Mouse (Mus musculus) hindbrain, embryonic 14.5 days (tissue): ENCODE results near the gene RPS10-NUDT3. TPM values are rescaled to one million over a fixed set of nuclear protein-coding genes. Genes with fewer than 3 reads are reported as not detected.

Experiments used
- ATAC-seq: fragments of 200-750 bp; cut with Nextera tagmentation; 2 replicates; pipeline ENCODE4 v1.8.0; 2017; ENCODE audit warnings: moderate number of reproducible peaks, mild to moderate bottlenecking, moderate TSS enrichment, moderate library complexity; ENCODE audit not compliant: low FRiP score
- DNase-seq: peaks from one replicate; pipeline ENCODE4 v3.0.0-alpha.2; 2015; ENCODE audit warnings: low spot score
- H3K27ac ChIP-seq: fragments of 300-500 bp; sonication (generic); 2 replicates; pipeline ENCODE4 v1.5.1; 2014; ENCODE audit warnings: mild to moderate bottlenecking, moderate library complexity
- H3K27me3 ChIP-seq: fragments of 300-500 bp; sonication (generic); 2 replicates; pipeline ENCODE4 v1.6.1; 2014; ENCODE audit warnings: mild to moderate bottlenecking, low read length, mixed read lengths; ENCODE audit not compliant: control insufficient read depth, insufficient read depth
- H3K36me3 ChIP-seq: fragments of 300-500 bp; sonication (generic); replicated peaks from 2 replicates; pipeline ENCODE4 v1.6.1; 2014; ENCODE audit not compliant: control insufficient read depth, insufficient read depth
- H3K4me1 ChIP-seq: fragments of 300-500 bp; sonication (generic); replicated peaks from 2 replicates; pipeline ENCODE4 v1.6.1; 2014; ENCODE audit warnings: antibody characterized with exemption, low read length, mixed read lengths; ENCODE audit not compliant: control insufficient read depth, insufficient read depth
- H3K4me2 ChIP-seq: fragments of 300-500 bp; sonication (generic); replicated peaks from 2 replicates; pipeline ENCODE4 v1.6.1; 2014; ENCODE audit warnings: mild to moderate bottlenecking, moderate library complexity
- H3K4me3 ChIP-seq: fragments of 300-500 bp; sonication (generic); replicated peaks from 2 replicates; pipeline ENCODE4 v1.5.1; 2014; ENCODE audit warnings: mild to moderate bottlenecking, low read length
- H3K9ac ChIP-seq: fragments of 300-500 bp; sonication (generic); 2 replicates; pipeline ENCODE4 v1.6.1; 2014
- H3K9me3 ChIP-seq: fragments of 300-500 bp; sonication (generic); 2 replicates; pipeline ENCODE4 v1.6.1; 2016; ENCODE audit warnings: low read length; ENCODE audit not compliant: control insufficient read depth
- WGBS: fragments of 180-500 bp; shearing (Covaris S2); extraction: QIAGEN DNeasy Blood & Tissue Kit; methylation state at CpG from one replicate; pipeline ENCODE4 v1.1.7; 2014; 5-methylcytosine and 5-hydroxymethylcytosine counted together
- polyA plus RNA-seq: library from polyadenylated mRNA; unstranded; fragments of >200 nt; fragmentation: Nextera tagmentation; extraction: Ambion mirVana; gene quantifications from 2 replicates; pipeline ENCODE4 v1.2.1, GENCODE M21; 2014

The RPS10-NUDT3 gene
- polyA plus RNA-seq, 1 experiment from 2014 or later = not detected

- 23% methylated on average over 5 of the region's 5 CpGs for WGBS
- Histone ChIP-seq H3K9me3 (no peaks in the 10 kb centered on the region), H3K4me3 (peak overlapping the region; percentile 75), H3K4me1 (peaks cover 10% of the 10 kb centered on the region; the same call in 1 of the 2 replicates), H3K4me2 (peak overlapping the region; percentile 83), H3K36me3 (no peaks in the 10 kb centered on the region), H3K9ac (peak overlapping the region; percentile 82), H3K27me3 (no peaks in the 10 kb centered on the region), H3K27ac (no peak overlapping the region)
- DNase-seq (no peak), ATAC-seq (no peak)
Measured at GRCm38 (mm10) chr17:27656414-27656813, 21.4 kb upstream of the RPS10-NUDT3 start.

GRCm38 (mm10) chr17:27656011-27656399 lies 21.0 kb upstream of the RPS10-NUDT3 start:
- Histone ChIP-seq H3K27me3 (no peaks in the 10 kb centered on the region), H3K4me1 (peaks cover 10% of the 10 kb centered on the region; the same call in 1 of the 2 replicates), H3K4me3 (peak overlapping the region; percentile 75), H3K27ac (peak overlapping the region; percentile 62; the same call in 1 of the 2 replicates), H3K4me2 (peak overlapping the region; percentile 83), H3K9me3 (no peaks in the 10 kb centered on the region), H3K9ac (peak overlapping the region; percentile 82), H3K36me3 (no peaks in the 10 kb centered on the region)
- 3% methylated on average over 14 of the region's 14 CpGs for WGBS
- no peak for DNase-seq
- no peak; the same call in 1 of the 2 replicates for ATAC-seq

GRCm38 (mm10) chr17:27655089-27656010 lies 20.3 kb upstream of the RPS10-NUDT3 start, which contains the start of gene Pacsin1:
Pacsin1 (plus strand) TSS chr17:27655509.
- H3K4me1 ChIP-seq = peaks cover 10% of the 10 kb centered on the region; the same call in 1 of the 2 replicates
- no peaks in the 10 kb centered on the region for H3K36me3 ChIP-seq
- peak within 1 kb of the TSS; percentile 62 for H3K27ac ChIP-seq
- peak within 1 kb of the TSS; percentile 75 for H3K4me3 ChIP-seq
- peak within 1 kb of the TSS; percentile 83 for H3K4me2 ChIP-seq
- 1% methylated on average over 46 of the region's 65 CpGs for WGBS
- peak within 1 kb of the TSS; percentile 82 for H3K9ac ChIP-seq
- no peaks in the 10 kb centered on the region for H3K27me3 ChIP-seq
- DNase-seq = peak; percentile 78
- H3K9me3 ChIP-seq = no peaks in the 10 kb centered on the region
- ATAC-seq = peak; percentile 85

- DNase-seq (no peak), ATAC-seq (no peak)
- Histone ChIP-seq H3K9ac (no peak overlapping the region), H3K4me1 (peaks cover 10% of the 10 kb centered on the region; the same call in 1 of the 2 replicates), H3K9me3 (no peaks in the 10 kb centered on the region), H3K4me3 (no peak overlapping the region), H3K36me3 (no peaks in the 10 kb centered on the region), H3K27ac (no peak overlapping the region), H3K27me3 (no peaks in the 10 kb centered on the region), H3K4me2 (no peak overlapping the region)
- 73% methylated on average over 10 of the region's 10 CpGs for WGBS
Measured at GRCm38 (mm10) chr17:27653253-27653959, 18.4 kb upstream of the RPS10-NUDT3 start.

- 82% methylated on average over 23 of the region's 23 CpGs for WGBS
Measured at GRCm38 (mm10) chr17:27652046-27652790, 17.2 kb upstream of the RPS10-NUDT3 start.

GRCm38 (mm10) chr17:27650586-27650985 lies 15.6 kb upstream of the RPS10-NUDT3 start:
- no peak for DNase-seq
- H3K9ac ChIP-seq = no peak overlapping the region

More at GRCm38 (mm10) chr17:27652046-27652790, 17.2 kb upstream of the RPS10-NUDT3 start:
- DNase-seq (no peak), ATAC-seq (no peak)
- no peaks in the 10 kb centered on the region for H3K27me3 ChIP-seq
- no peak overlapping the region for H3K27ac ChIP-seq
- no peaks in the 10 kb centered on the region for H3K36me3 ChIP-seq
- no peak overlapping the region for H3K4me2 ChIP-seq
- H3K4me1 ChIP-seq = peaks cover 10% of the 10 kb centered on the region; the same call in 1 of the 2 replicates
- no peak overlapping the region for H3K4me3 ChIP-seq
- H3K9me3 ChIP-seq = no peaks in the 10 kb centered on the region
- no peak overlapping the region for H3K9ac ChIP-seq

GRCm38 (mm10) chr17:27650160-27650559 lies 15.1 kb upstream of the RPS10-NUDT3 start:
- no peaks in the 10 kb centered on the region for H3K9me3 ChIP-seq
- DNase-seq (peak; percentile 61), ATAC-seq (no peak)
- WGBS = 13% methylated on average over 12 of the region's 12 CpGs
- no peak overlapping the region for H3K9ac ChIP-seq
- no peaks in the 10 kb centered on the region for H3K27me3 ChIP-seq
- no peak overlapping the region for H3K4me2 ChIP-seq
- H3K4me1 ChIP-seq = peaks cover 5% of the 10 kb centered on the region; the same call in 1 of the 2 replicates
- H3K27ac ChIP-seq = no peak overlapping the region
- no peaks in the 10 kb centered on the region for H3K36me3 ChIP-seq
- H3K4me3 ChIP-seq = no peak overlapping the region

More at GRCm38 (mm10) chr17:27650586-27650985, 15.6 kb upstream of the RPS10-NUDT3 start:
- no peak overlapping the region for H3K4me2 ChIP-seq
- H3K27ac ChIP-seq = no peak overlapping the region
- H3K4me1 ChIP-seq = peaks cover 5% of the 10 kb centered on the region; the same call in 1 of the 2 replicates
- no peak overlapping the region for H3K4me3 ChIP-seq
- no peaks in the 10 kb centered on the region for H3K36me3 ChIP-seq
- H3K27me3 ChIP-seq = no peaks in the 10 kb centered on the region
- ATAC-seq = no peak
- H3K9me3 ChIP-seq = no peaks in the 10 kb centered on the region
- 83% methylated on average over 13 of the region's 13 CpGs for WGBS

GRCm38 (mm10) chr17:27645807-27646206 lies 10.8 kb upstream of the RPS10-NUDT3 start:
- H3K4me1 ChIP-seq = peaks cover 5% of the 10 kb centered on the region; the same call in 1 of the 2 replicates
- no peak overlapping the region for H3K27ac ChIP-seq
- no peak for DNase-seq
- no peak for ATAC-seq
- no peaks in the 10 kb centered on the region for H3K9me3 ChIP-seq
- H3K27me3 ChIP-seq = no peaks in the 10 kb centered on the region
- WGBS = 59% methylated on average over 7 of the region's 7 CpGs
- H3K4me2 ChIP-seq = no peak overlapping the region
- no peak overlapping the region for H3K9ac ChIP-seq
- H3K4me3 ChIP-seq = no peak overlapping the region
- no peaks in the 10 kb centered on the region for H3K36me3 ChIP-seq
